Mouse (Mus musculus) cerebellum, adult 2 months (tissue): ENCODE measurements around the gene Fam19a5.

Experiments used
- CTCF ChIP-seq: fragments of 200-500 bp; IDR thresholded peaks from 2 replicates; pipeline ENCODE4 v1.5.1; 2011; ENCODE audit warnings: low read depth, mild to moderate bottlenecking, control low read depth, low read length, moderate library complexity, borderline replicate concordance; ENCODE audit not compliant: insufficient read depth
- POLR2A ChIP-seq: fragments of 200-500 bp; IDR thresholded peaks from 2 replicates; pipeline ENCODE4 v1.6.1; 2011; ENCODE audit warnings: low read length, control low read depth, borderline replicate concordance; ENCODE audit not compliant: insufficient read depth

DNA sequence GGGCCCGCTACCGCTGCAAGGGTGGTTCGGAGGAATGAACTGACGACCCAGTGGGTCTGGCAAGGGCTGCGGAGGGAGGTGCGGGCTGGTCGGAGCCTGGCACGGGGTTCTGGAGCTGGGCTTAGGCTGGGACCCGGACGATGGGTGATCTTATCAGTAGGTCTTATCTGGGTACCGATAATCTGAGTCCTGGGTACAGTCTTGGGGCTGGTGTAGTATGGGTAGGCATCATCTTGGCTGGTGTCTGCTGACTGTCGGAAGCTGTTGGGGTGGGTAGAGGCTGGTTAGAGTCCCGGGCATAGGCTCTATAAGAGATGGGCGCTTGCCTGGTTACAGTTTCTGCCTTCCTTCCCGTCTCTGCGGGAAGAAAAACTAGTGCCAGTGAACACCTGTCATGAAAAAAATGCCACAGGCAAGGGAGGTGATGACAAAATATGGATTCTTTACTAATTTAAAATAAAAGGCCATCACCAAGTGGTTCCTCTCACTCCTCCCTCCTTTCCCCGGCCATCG lies 1.1 kb downstream of the Fam19a5 start:
- TF ChIP-seq CTCF (no peak), POLR2A (no peak)
